Mouse (Mus musculus): ENCODE data around the gene Higd1c.
"Not testable (repeated sequence)": the region's sequence is repeated elsewhere in the genome, so short reads cannot be mapped to it uniquely, and the experiment has no call there.

The Higd1c gene

GRCm38 (mm10) chr15:100365967-100366366, 1.6 kb downstream of the Higd1c start:
- DNase-seq: not testable (repeated sequence)

- no peak for DNase-seq
Measured at GRCm38 (mm10) chr15:100367119-100367518, 2.8 kb downstream of the Higd1c start.

GRCm38 (mm10) chr15:100375066-100375465, 10.7 kb downstream of the Higd1c start:
- peak; percentile 20 to 39 for DNase-seq

- not testable (repeated sequence) for DNase-seq
Measured at GRCm38 (mm10) chr15:100377847-100378505, 13.6 kb downstream of the Higd1c start.

GRCm38 (mm10) chr15:100379658-100380057, 15.3 kb downstream of the Higd1c start:
- no peak for DNase-seq

- no peak for DNase-seq
Measured at GRCm38 (mm10) chr15:100380104-100380503, 15.8 kb downstream of the Higd1c start.

- DNase-seq: no peak
Measured at GRCm38 (mm10) chr15:100385705-100386104, 21.4 kb downstream of the Higd1c start.

- DNase-seq: no peak
Measured at GRCm38 (mm10) chr15:100387544-100388223, 23.3 kb downstream of the Higd1c start.

GRCm38 (mm10) chr15:100388224-100388835, 24.0 kb downstream of the Higd1c start:
- peak; percentile 11 to 39 for DNase-seq

- no peak for DNase-seq
Measured at GRCm38 (mm10) chr15:100388886-100389285, 24.5 kb downstream of the Higd1c start.

GRCm38 (mm10) chr15:100391066-100391465, 26.7 kb downstream of the Higd1c start:
- DNase-seq: no peak

- DNase-seq: no peak
Measured at GRCm38 (mm10) chr15:100391599-100391998, 27.3 kb downstream of the Higd1c start.

- DNase-seq: no peak
Measured at GRCm38 (mm10) chr15:100393016-100393415, 28.7 kb downstream of the Higd1c start.

- DNase-seq: no peak
Measured at GRCm38 (mm10) chr15:100395561-100395960, 31.2 kb downstream of the Higd1c start.

- DNase-seq: no peak
Measured at GRCm38 (mm10) chr15:100400592-100401250, 36.4 kb downstream of the Higd1c start.

GRCm38 (mm10) chr15:100401811-100402210, 37.5 kb downstream of the Higd1c start:
- DNase-seq: no peak

- DNase-seq: no peak
Measured at GRCm38 (mm10) chr15:100402347-100402746, 38.0 kb downstream of the Higd1c start.

- DNase-seq: no peak
Measured at GRCm38 (mm10) chr15:100402798-100403197, 38.5 kb downstream of the Higd1c start.

- no peak for DNase-seq
Measured at GRCm38 (mm10) chr15:100403318-100404000, 39.1 kb downstream of the Higd1c start.

- DNase-seq: no peak
Measured at GRCm38 (mm10) chr15:100406088-100406487, 41.7 kb downstream of the Higd1c start.

GRCm38 (mm10) chr15:100410918-100411672, 46.8 kb downstream of the Higd1c start:
- no peak for DNase-seq

- DNase-seq: no peak
Measured at GRCm38 (mm10) chr15:100411731-100412130, 47.4 kb downstream of the Higd1c start.
